In the genomic region with DNA sequence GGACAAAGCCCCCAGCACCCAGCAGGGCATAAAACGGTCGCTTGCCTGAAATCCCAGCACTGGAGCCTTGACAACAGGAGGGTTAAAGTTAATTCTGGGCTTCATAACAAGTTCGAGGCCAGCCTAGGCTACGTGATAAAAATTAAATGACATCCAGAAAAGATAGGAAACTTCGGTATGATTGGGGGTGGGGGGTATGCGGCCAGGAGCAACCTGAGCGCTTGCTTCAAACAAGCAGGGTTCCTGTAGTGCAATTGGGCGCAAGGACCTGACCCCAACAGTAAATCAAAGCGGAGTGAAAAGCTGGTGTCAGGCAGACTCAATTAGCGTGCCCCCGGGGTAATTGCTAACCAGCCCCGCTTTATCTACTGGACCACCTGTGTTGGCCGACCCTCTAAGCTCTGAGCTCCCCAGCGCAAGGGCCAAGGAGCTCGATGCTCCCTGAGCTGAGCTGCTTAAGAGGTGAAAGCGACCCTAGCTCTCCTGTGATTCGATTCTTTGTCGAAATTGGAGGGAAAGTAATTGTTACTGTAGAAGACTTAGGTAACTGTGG, we compare ENCODE assay signal across 24 mouse cellular contexts. TPM values are rescaled to one million over a fixed set of nuclear protein-coding genes. Genes with fewer than 3 reads are reported as not detected.
DNase-seq lines count a peak whose midpoint lies in the region; ATAC-seq and TF ChIP-seq lines count a peak whose summit lies in the region.
"Had no signal": no experiment of that assay in that cellular context is flagged by ENCODE, and none has a peak within 500 bp of the region (broad histone marks: within the 10 kb centered on the region; RNA-seq: fewer than 3 reads in every experiment).

No protein-coding gene starts in this region.

- ATAC-seq in kidney, embryonic 15.5 days (replicated peaks; ENCODE audit: low FRiP score): 0 out of 2 replicates have a peak, but pooled peaks have one; percentile 9
- ATAC-seq in neural tube, embryonic 12.5 days (ENCODE audit: low FRiP score, low read depth): peak; percentile 66
- ATAC-seq: Patski had no signal

- no peak for DNase-seq in kidney, adult 2 months
- DNase-seq in embryo, embryonic 10 days (ENCODE audit: low spot score): peak; percentile 71
- DNase-seq in embryo, embryonic 9.5 days (ENCODE audit: extremely low spot score): peak; percentile 64
- DNase-seq in kidney, postnatal 25 days: no peak
- no peak for DNase-seq in cerebellum, adult 2 months
- DNase-seq: adrenal gland, postnatal 36 days; B cell, adult 2 months; cerebellum, adult 11 months; cerebellum, postnatal 10 days; gastrocnemius, adult 2 months; kidney, adult 11 months; lung, adult 18-20 months; lung, postnatal 10 days had no signal

- no peaks in the 10 kb centered on the region for H3K9me3 ChIP-seq in kidney, embryonic 15.5 days (replicated peaks)
- no peaks in the 10 kb centered on the region for H3K9me3 ChIP-seq in neural tube, embryonic 12.5 days
- H3K9me3 ChIP-seq: G1E; heart, embryonic 10.5 days; limb, embryonic 12.5 days; midbrain, embryonic 12.5 days had no signal

- 4% methylated on average over 18 of the region's 18 CpGs for WGBS in kidney, embryonic 15.5 days
- WGBS in kidney, adult 2 months: 10% methylated on average over 18 of the region's 18 CpGs
- under 1% methylated on average over 18 of the region's 18 CpGs for WGBS in neural tube, embryonic 12.5 days
- WGBS in cerebellum, adult 2 months: 4% methylated on average over 18 of the region's 18 CpGs

- H3K27ac ChIP-seq in kidney, embryonic 15.5 days: no peak overlapping the region
- H3K27ac ChIP-seq in kidney, adult 2 months (ENCODE audit: insufficient read depth, low read depth, low read length): no peak overlapping the region
- no peak overlapping the region for H3K27ac ChIP-seq in neural tube, embryonic 12.5 days
- no peak overlapping the region for H3K27ac ChIP-seq in cerebellum, adult 2 months (ENCODE audit: insufficient read depth, low read length)
- H3K27ac ChIP-seq: gastrocnemius, adult 2 months; heart, embryonic 10.5 days; kidney, postnatal 0 days; limb, embryonic 12.5 days; midbrain, embryonic 12.5 days; stomach, postnatal 0 days had no signal

- peaks cover 100% of the 10 kb centered on the region for H3K27me3 ChIP-seq in kidney, embryonic 15.5 days
- peaks cover 6% of the 10 kb centered on the region for H3K27me3 ChIP-seq in kidney, adult 2 months (replicated peaks; ENCODE audit: control insufficient read depth, insufficient read depth, low read length)
- H3K27me3 ChIP-seq in neural tube, embryonic 12.5 days (replicated peaks): peaks cover 94% of the 10 kb centered on the region
- peaks cover 15% of the 10 kb centered on the region; the same call in 1 of the 2 replicates for H3K27me3 ChIP-seq in cerebellum, adult 2 months (ENCODE audit: control insufficient read depth, insufficient read depth, low read length)
- H3K27me3 ChIP-seq: CH12.LX had no signal

- H3K36me3 ChIP-seq in kidney, embryonic 15.5 days: no peaks in the 10 kb centered on the region
- no peaks in the 10 kb centered on the region for H3K36me3 ChIP-seq in kidney, adult 2 months (ENCODE audit: control insufficient read depth, insufficient read depth, low read length)
- no peaks in the 10 kb centered on the region for H3K36me3 ChIP-seq in neural tube, embryonic 12.5 days
- H3K36me3 ChIP-seq: G1E; heart, embryonic 10.5 days; limb, embryonic 12.5 days; midbrain, embryonic 12.5 days had no signal

- no peak overlapping the region for H3K9ac ChIP-seq in kidney, embryonic 15.5 days
- H3K9ac ChIP-seq in neural tube, embryonic 12.5 days: no peak overlapping the region
- H3K9ac ChIP-seq: limb, embryonic 12.5 days; midbrain, embryonic 12.5 days had no signal

- no peak for TF ChIP-seq POLR2A in kidney, adult 2 months (IDR thresholded peaks at IDR 0.05; ENCODE audit: low read depth, low read length)
- no peak for TF ChIP-seq POLR2A in cerebellum, adult 2 months (IDR thresholded peaks at IDR 0.05; ENCODE audit: borderline replicate concordance, insufficient read depth, low read length)

- no peak overlapping the region for H3K4me2 ChIP-seq in kidney, embryonic 15.5 days
- no peak overlapping the region for H3K4me2 ChIP-seq in neural tube, embryonic 12.5 days (replicated peaks)
- H3K4me2 ChIP-seq: limb, embryonic 12.5 days; liver, embryonic 11.5 days; midbrain, embryonic 12.5 days had no signal

- H3K4me1 ChIP-seq in kidney, embryonic 15.5 days: peaks cover 35% of the 10 kb centered on the region
- no peaks in the 10 kb centered on the region for H3K4me1 ChIP-seq in kidney, adult 2 months (ENCODE audit: control insufficient read depth, insufficient read depth, low read length)
- H3K4me1 ChIP-seq in neural tube, embryonic 12.5 days: 0 out of 2 replicates have a peak, but pooled peaks cover 5% of the 10 kb centered on the region
- no peaks in the 10 kb centered on the region for H3K4me1 ChIP-seq in cerebellum, adult 2 months (ENCODE audit: control insufficient read depth, insufficient read depth, low read length)

- no peak overlapping the region for H3K4me3 ChIP-seq in kidney, embryonic 15.5 days (replicated peaks)
- no peak overlapping the region for H3K4me3 ChIP-seq in kidney, adult 2 months (ENCODE audit: insufficient read depth, low read depth, low read length)
- H3K4me3 ChIP-seq in neural tube, embryonic 12.5 days: no peak overlapping the region
- no peak overlapping the region for H3K4me3 ChIP-seq in cerebellum, adult 2 months (replicated peaks; ENCODE audit: insufficient read depth, low read depth, low read length)
- H3K4me3 ChIP-seq: gastrocnemius, adult 2 months; limb, embryonic 12.5 days; midbrain, embryonic 12.5 days had no signal

- no peak for TF ChIP-seq CTCF in kidney, adult 2 months (conservative IDR thresholded peaks at IDR 0.05; ENCODE audit: insufficient read depth, insufficient read length, low read depth, low read length)
- TF ChIP-seq CTCF in cerebellum, adult 2 months (IDR thresholded peaks at IDR 0.05; ENCODE audit: borderline replicate concordance, insufficient read depth, low read depth, low read length): no peak

RNA-seq across cellular contexts. Expression of a gene that starts 15.3 kb away (rescaled TPM):
- polyA plus RNA-seq in kidney, embryonic 15.5 days (2015; fragmentation: Nextera tagmentation; extraction: Ambion mirVana): 16.6 and 18.5 TPM in 2 replicates
- 7.4 and 8.1 TPM in 2 replicates for polyA plus RNA-seq in kidney, adult 2 months (2012; rRNA removed)
- polyA plus RNA-seq in neural tube, embryonic 12.5 days (2016; fragmentation: Nextera tagmentation; extraction: Ambion mirVana): 12.9 and 13.0 TPM in 2 replicates
- polyA plus RNA-seq in cerebellum, adult 2 months (2012; rRNA removed): 0.60 and 1.1 TPM in 2 replicates

Comparison
In these comparisons a context has a peak if more than half of its experiments do, and no peak if none do; other contexts are left out.
1. DNase-seq: peak in embryo, embryonic 10 days (single experiment) and embryo, embryonic 9.5 days (single experiment); none in kidney, adult 2 months (single experiment), kidney, postnatal 25 days (0 of 2) and cerebellum, adult 2 months (0 of 2).